Mouse (Mus musculus) G1E (cell line): ENCODE measurements at regions not wholly inside any gene's neighbourhood (a gene's known extent, or its start where the extent isn't known, plus 50 kb on each side); places are given as distances from the start of the nearest gene placed in this dataset.

Experiments
- CTCF ChIP-seq: IDR thresholded peaks from 2 replicates; pipeline ENCODE4 v1.5.1; 2012; ENCODE audit warnings: low read depth, low read length, inconsistent platforms, mixed read lengths
- GATA1 ChIP-seq: IDR thresholded peaks from 2 replicates; pipeline ENCODE4 v1.6.1; 2012; ENCODE audit warnings: borderline replicate concordance, low read length, inconsistent platforms, mixed read lengths
- GATA2 ChIP-seq: IDR thresholded peaks from 2 replicates; pipeline ENCODE4 v1.6.1; 2012; ENCODE audit warnings: low read depth, low read length, inconsistent platforms, borderline replicate concordance
- POLR2AphosphoS5 ChIP-seq: IDR thresholded peaks from 2 replicates; pipeline ENCODE4 v1.6.1; 2012; ENCODE audit warnings: low read depth, low read length, inconsistent platforms; ENCODE audit not compliant: insufficient replicate concordance

DNA sequence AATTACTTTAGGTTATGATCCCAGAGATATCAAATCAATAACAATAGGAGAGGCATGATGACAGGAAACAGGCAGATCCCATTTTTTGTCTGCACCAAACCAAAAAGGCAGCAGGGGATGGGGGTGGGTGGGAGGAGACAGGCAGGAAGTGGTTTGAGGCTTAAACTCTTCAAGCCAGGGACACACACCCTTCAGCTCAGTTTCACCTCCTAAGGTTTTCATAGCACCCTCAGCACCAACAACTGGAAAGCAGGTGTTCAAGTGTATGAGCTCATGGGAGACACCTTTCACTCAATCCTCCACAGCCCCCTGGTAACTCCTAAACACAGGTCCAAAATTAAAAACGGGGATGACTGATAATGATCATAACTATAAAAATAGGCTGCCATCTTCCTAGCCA is 155.5 kb upstream of the Prkcq start:
- no peak for TF ChIP-seq POLR2AphosphoS5
- TF ChIP-seq CTCF = no peak
- no peak for TF ChIP-seq GATA1
- TF ChIP-seq GATA2 = no peak
